Mouse (Mus musculus): Measurements from ENCODE around the gene Blvra.
A peak's percentile ranks its signal among the peaks of the same experiment; 100 is the strongest.
"Not testable (repeated sequence)": the region's sequence is repeated elsewhere in the genome, so short reads cannot be mapped to it uniquely, and the experiment has no call there.

Blvra gene

DNA sequence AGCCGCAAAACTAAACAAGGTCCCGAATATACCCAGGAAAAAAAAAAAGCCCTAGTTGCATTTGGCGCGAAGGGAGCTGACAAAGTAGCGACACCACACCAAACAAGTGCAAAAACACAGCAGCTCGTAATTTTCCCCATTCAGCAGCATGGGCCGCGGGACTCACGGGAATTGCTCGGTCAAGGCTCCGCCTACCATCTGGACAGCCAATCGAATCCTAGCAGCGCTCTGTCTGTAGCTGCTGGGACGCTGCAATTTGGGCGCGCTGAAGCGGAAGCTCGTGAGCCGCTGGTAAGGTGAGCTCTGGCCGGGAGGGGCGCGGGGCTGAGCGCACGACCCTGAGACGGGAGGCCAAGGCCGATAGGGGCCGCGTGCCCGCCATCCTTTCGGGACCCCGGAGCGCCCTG, at the start of gene Blvra:
Gene Blvra, plus strand, starts transcription at position 231 of the 407 bp plus-strand sequence.
- DNase-seq: peak; percentile 86

DNA sequence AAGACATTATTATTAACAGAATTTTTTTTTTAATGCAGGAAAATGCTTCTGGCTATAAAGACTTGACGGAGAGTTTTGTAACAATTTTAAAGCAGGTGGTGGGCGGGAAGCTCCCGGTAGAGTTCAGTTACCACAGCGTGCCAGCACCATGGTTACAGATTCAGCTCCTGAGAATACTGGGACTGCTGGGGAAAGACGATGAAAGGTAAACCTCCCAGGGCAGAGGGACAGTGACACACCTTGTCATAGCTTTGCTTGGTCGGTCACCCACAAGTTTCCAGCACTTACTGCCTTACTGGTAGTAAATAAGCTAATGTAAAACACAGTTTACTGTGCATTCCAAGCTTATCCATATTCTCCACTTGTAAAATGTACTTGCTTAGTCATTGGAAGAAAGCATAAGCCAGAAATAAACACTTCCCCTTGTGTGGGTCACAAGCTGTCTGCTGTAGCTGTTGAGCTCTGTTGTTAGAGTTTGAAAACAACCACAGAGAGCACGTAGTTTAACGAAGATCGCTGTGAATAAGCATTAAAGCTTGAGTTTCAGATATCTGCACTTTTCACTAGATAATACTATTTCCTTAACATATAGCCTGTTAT, 35.4 kb upstream of the Blvra start:
- no peak for DNase-seq

DNA sequence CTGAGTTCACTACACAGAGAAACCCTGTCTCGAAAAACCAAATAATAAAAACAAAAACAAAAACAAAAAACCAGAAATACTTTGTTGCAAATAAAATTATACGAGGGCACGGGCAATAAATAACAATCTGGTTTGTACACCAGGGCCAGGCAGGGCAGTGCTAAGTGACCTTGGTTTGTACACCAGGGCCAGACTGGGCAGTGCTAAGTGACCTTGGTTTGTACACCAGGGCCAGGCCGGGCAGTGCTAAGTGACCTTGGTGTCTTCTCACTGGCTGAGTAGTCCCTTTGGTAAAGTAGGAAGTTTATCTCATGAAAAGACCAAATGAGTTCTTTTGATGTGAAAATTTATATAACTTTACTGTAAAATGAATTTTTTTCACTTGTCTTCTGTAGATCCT, 33.2 kb upstream of the Blvra start:
- no peak for DNase-seq

DNA sequence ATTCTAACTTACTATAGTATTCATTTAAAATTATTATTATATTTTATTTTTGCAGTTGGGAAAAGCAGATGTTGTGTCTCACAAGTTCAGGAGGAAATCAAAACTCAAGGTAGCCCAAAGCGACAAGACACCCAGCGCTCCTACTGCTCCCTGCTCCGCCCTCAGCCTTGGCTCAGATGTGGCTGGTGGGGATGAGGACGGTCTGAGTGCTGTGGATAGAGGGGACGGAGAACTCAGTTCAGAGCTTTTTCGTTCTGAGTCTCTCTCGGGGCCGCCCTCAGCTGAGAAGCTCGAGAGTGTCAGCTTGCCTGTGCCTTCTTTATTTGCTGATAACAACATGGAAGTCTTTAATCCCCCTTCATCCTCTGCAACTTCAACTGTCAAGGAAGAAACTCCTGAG, 9.0 kb upstream of the Blvra start:
- no peak for DNase-seq

GRCm38 (mm10) chr2:127068806-127069205, 1.7 kb upstream of the Blvra start:
- no peak for DNase-seq

GRCm38 (mm10) chr2:127069781-127070434, 557 bp upstream of the Blvra start:
- DNase-seq: no peak

GRCm38 (mm10) chr2:127070879-127071278, 414 bp downstream of the Blvra start:
- no peak for DNase-seq

- no peak for DNase-seq
Observed at GRCm38 (mm10) chr2:127074116-127074515, 3.7 kb downstream of the Blvra start.

- no peak for DNase-seq
Observed at GRCm38 (mm10) chr2:127077611-127078010, 7.1 kb downstream of the Blvra start.

GRCm38 (mm10) chr2:127079066-127079465, 8.6 kb downstream of the Blvra start:
- not testable (repeated sequence) for DNase-seq

- DNase-seq: no peak
Observed at GRCm38 (mm10) chr2:127079881-127080590, 9.6 kb downstream of the Blvra start.

DNA sequence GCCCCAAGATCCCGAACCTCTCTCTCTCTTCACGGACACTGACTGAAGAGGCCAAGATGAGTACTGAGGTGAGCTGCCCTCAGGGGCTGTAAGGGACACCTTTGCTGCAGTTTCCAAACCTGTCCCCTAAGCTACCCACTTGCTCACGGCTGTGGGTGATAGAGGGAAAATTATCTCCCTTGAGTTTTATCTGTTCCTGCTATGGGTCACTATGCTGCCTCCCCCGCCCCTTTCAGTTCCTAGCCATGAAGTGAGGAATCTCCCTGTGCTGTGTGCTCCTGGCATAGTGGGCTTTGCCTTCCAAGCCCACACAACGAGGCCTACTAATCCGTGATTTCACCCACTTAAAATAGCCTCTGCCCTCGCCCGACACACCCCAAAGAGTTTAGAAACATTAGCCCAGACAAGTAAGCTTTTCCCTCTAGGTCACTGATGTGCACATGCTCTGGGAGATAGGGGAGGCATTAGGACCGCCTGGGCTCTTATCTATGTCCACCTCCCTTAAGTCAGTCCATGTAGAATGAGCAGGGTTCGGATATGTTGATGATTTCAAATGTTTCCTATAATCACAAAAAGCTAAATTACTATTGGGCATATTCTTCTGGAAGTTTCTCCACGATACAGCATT, 10.2 kb downstream of the Blvra start:
- DNase-seq: no peak

GRCm38 (mm10) chr2:127086235-127086634, 15.8 kb downstream of the Blvra start:
- DNase-seq: no peak

DNA sequence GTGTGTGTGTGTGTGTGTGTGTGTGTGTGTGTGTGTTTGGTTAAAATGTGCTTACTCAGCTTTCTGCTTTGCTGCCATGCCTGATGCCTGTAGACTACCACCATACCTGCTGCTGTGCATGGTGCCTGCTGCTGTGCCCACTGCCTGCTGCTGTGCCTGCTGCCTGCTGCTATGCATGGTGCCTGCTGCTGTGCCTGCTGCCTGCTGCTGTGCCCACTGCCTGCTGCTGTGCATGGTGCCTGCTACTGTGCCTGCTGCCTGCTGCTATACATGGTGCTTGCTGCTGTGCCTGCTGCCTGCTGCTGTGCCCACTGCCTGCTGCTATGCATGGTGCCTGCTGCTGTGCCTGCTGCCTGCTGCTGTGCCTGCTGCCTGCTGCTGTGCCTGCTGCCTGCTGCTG, 19.7 kb downstream of the Blvra start:
- not testable (repeated sequence) for DNase-seq

DNA sequence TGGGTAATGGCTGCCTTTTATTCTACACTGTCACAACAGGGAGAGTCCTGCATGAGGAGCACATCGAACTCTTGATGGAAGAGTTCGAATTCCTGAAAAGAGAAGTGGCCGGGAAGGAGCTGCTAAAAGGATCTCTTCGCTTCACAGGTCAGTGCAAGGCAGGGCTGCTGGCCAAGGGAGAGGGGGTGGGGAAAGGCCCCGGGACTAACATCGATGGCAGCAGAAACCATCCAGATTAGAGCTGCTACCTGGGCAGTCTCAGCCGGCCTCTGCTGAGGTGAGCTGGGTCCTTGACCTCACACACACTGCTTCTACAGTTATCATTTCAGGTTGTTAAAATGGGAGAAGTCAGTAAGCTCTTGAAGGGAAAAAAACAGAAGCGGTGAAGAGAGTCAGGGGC, 21.5 kb downstream of the Blvra start:
- no peak for DNase-seq

GRCm38 (mm10) chr2:127108986-127109385, 38.5 kb downstream of the Blvra start:
- DNase-seq: no peak

- DNase-seq: peak; percentile 54
Observed at GRCm38 (mm10) chr2:127121591-127122235, 51.2 kb downstream of the Blvra start.

DNA sequence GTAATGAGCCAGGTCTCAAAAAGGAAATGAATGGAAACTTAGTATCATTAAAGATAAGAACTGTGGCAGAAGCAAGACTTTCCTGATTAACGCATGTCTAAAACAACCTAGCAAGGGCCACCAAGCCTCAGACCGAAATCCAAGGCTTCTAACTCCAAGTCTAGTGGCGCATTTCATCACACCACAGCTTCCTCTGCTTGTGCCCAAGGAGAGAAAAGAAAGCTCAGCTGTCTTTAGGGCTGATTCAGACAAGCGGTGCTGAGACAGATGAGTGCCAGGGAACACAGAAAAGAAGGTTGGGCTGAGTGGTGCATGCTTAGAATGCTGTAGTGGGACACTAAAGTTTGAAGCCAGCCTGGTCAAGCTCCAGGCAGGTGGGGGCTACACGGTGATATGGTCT, 58.5 kb downstream of the Blvra start:
- DNase-seq: no peak

DNA sequence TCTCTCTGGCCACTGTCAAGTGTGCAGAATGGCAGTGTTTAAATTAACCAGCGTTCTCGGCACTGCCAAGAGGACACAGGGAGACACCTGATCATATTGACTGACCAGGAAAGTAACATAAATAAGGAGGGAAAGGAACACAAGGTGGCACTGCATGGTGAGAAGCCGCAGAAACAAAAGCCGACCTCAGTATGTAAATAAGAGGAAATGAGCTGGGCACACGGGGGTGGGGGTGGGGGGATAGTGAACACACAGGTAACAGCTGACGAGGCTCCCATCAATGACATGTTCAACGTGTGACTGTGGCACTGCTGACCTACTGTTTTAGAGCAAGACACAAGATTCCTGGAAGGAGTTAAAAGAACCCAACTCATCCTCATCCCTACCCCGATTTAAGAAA, 60.9 kb downstream of the Blvra start:
- no peak for DNase-seq

- DNase-seq: peak; percentile 97
Observed at GRCm38 (mm10) chr2:127133621-127134461, 63.4 kb downstream of the Blvra start, which contains the start of gene Ncaph. Gene Ncaph (minus strand): TSS chr2:127133954.

DNA sequence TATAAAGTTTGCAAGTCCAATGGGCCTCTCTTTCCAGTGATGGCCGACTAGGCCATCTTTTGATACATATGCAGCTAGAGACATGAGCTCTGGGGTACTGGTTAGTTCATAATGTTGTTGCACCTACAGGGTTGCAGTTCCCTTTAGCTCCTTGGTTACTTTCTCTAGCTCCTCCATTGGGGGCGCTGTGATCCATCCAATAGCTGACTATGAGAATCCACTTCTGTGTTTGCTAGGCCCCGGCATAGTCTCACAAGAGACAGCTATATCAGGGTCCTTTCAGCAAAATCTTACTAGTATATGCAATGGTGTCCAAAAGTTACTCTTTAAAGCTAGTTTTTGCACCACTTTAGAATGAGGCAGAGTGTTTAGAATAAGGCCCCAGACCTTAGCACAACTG, 64.8 kb downstream of the Blvra start:
- not testable (repeated sequence) for DNase-seq

DNA sequence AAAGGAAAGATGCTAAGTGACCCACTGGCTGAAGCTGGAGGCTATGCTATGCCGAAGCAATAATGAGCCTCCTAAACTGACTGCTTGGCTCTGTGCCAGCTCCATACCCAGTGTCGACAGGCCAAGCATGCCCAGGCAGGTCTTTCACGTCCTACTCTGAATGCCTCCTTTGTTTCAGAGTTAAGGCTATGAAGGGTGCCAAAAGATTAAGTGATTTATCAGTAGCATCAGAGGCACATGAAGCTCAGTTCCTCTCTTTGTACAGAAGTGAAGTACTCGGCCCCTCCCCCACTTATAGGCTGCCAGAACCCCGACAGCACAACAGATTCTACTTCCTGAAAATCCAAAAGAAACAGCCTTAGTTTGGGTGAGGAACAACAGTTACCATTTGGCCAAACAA, 66.5 kb downstream of the Blvra start:
- peak; percentile 72 for DNase-seq
